Mouse (Mus musculus): ENCODE results near the gene Nme4. TPM values are rescaled to one million over a fixed set of nuclear protein-coding genes. Genes with fewer than 3 reads are reported as not detected.
"Not testable (repeated sequence)": the region's sequence is repeated elsewhere in the genome, so short reads cannot be mapped to it uniquely, and the experiment has no call there.

Nme4 gene
- polyA plus RNA-seq, 1 experiment from 2014 or later = 120 TPM

DNA sequence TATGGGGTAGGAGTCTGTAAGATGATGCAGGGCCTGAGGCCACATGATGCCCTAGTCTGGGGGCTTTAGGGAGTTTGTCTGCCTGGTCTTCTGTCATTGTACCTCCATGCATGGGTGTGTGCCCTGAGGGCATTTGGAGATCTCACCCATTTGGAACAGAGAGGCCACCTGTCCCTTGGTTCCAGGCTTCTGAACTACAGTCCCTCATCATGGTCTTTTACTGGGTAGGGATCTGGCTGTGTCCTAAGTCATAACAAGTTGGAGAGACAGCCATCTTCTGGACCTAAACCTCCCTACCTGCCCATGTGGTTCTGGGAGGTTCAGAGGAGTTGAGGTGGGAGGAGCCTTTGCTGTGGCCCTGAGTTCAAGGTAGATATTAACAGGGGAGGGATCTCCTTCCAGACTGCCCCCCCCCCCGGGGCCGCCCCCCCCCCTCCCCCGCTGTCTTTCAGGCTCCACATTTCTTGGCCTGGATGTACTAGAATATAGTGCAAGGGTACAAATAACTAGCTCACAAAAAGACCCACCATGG, 20.6 kb upstream of the Nme4 start:
- no peak overlapping the region for H3K4me2 ChIP-seq
- WGBS = 44% methylated on average over 3 of the region's 3 CpGs
- H3K4me3 ChIP-seq (ENCODE audit: low read depth, low read length) = no peak overlapping the region
- no peak overlapping the region for H3K9ac ChIP-seq (ENCODE audit: low read depth, low read length)
- no peak overlapping the region for H3K27ac ChIP-seq (ENCODE audit: low read depth, low read length)
- H3K4me1 ChIP-seq (replicated peaks; ENCODE audit: control insufficient read depth, insufficient read depth, low read length) = peaks cover 13% of the 10 kb centered on the region; the same call in 1 of the 2 replicates
- no peaks in the 10 kb centered on the region for H3K36me3 ChIP-seq (ENCODE audit: control insufficient read depth, insufficient read depth, low read length)
- H3K27me3 ChIP-seq (replicated peaks; ENCODE audit: control insufficient read depth, insufficient read depth, low read length) = peaks cover 64% of the 10 kb centered on the region
- H3K9me3 ChIP-seq (ENCODE audit: control insufficient read depth, low read length) = no peaks in the 10 kb centered on the region
- ATAC-seq (replicated peaks; ENCODE audit: low FRiP score) (no peak), DNase-seq (ENCODE audit: low spot score) (no peak)

DNA sequence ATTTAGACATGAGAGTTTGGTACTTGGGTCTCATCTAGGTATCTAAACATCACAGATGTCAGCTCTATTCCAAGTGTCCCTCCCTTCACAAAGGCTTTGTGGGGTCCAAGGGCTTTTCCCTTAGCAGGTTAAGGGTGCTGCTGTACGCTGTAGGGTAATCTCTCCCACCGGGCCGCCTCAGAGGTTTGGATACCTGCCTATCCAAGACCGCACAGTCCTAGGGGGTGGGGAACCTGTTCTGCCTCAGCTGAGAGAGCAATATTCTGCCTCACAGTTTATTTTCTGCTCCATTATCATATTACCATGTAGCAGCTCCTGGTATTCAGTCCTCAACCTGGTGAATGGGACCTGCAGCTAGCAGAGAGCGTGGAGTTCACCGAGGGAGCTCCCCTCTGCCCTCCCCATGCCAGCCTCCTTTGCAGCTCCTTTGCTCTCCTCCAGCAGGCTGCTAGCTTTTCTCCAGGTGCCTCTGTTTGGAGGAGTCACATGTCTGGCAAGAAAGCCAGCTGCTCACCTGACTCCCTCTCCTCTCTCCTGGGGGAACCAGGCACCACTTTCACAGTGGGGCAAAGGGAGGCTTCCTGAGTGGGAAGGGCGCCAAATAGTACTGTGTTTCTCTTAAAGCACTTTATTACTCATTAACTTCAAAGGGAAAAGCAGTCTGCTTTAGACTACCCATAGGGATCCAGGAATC, 19.9 kb upstream of the Nme4 start:
- Histone ChIP-seq H3K4me1 (replicated peaks; ENCODE audit: control insufficient read depth, insufficient read depth, low read length) (peaks cover 15% of the 10 kb centered on the region; the same call in 1 of the 2 replicates), H3K4me3 (ENCODE audit: low read depth, low read length) (no peak overlapping the region), H3K9me3 (ENCODE audit: control insufficient read depth, low read length) (no peaks in the 10 kb centered on the region), H3K27me3 (replicated peaks; ENCODE audit: control insufficient read depth, insufficient read depth, low read length) (peaks cover 70% of the 10 kb centered on the region), H3K9ac (ENCODE audit: low read depth, low read length) (no peak overlapping the region), H3K4me2 (no peak overlapping the region), H3K27ac (ENCODE audit: low read depth, low read length) (no peak overlapping the region), H3K36me3 (ENCODE audit: control insufficient read depth, insufficient read depth, low read length) (no peaks in the 10 kb centered on the region)
- DNase-seq (ENCODE audit: low spot score) (no peak), ATAC-seq (replicated peaks; ENCODE audit: low FRiP score) (no peak)
- 80% methylated on average over 7 of the region's 7 CpGs for WGBS

DNA sequence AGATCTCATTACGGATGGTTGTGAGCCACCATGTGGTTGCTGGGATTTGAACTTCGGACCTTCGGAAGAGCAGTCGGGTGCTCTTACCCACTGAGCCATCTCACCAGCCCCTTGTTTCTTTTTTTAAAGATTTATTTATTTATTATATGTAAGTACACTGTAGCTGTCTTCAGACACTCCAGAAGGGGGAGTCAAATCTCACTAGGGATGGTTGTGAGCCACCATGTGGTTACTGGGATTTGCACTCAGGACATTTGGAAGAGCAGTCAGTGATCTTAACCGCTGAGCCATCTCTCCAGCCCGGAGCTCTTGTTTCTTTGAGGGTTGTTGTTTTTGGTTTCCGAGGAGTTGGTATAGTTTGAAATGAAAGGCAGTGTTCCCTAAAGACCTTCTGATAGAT, 19.1 kb upstream of the Nme4 start:
- not testable (repeated sequence) for H3K36me3 ChIP-seq (ENCODE audit: control insufficient read depth, insufficient read depth, low read length); H3K4me2 ChIP-seq; DNase-seq (ENCODE audit: low spot score); H3K9me3 ChIP-seq (ENCODE audit: control insufficient read depth, low read length); H3K9ac ChIP-seq (ENCODE audit: low read depth, low read length); ATAC-seq (replicated peaks; ENCODE audit: low FRiP score); H3K4me1 ChIP-seq (replicated peaks; ENCODE audit: control insufficient read depth, insufficient read depth, low read length); H3K4me3 ChIP-seq (ENCODE audit: low read depth, low read length); H3K27ac ChIP-seq (ENCODE audit: low read depth, low read length)
- WGBS = 63% methylated on average over 7 of the region's 7 CpGs
- H3K27me3 ChIP-seq (replicated peaks; ENCODE audit: control insufficient read depth, insufficient read depth, low read length) = peaks cover 73% of the 10 kb centered on the region

DNA sequence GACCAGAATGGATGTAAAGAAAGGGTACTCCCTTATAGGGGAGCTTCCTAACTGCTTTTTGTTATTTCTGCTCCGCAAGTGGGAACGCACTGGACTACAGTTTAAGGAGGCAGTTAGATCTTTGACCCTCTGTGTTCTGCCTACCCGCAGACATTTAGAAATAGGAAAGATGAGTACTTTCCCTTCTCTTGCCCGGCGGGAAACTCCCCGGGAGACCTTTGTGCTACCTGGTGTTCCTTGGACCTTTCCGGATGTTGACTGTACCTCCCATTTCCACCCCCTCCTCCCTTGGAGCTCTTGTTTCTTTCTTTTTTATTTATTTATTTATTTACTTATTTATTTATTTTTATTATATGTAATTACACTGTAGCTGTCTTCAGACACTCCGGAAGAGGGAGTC, 18.7 kb upstream of the Nme4 start:
- 12% methylated on average over 8 of the region's 8 CpGs for WGBS
- peak overlapping the region; percentile 71 for H3K9ac ChIP-seq (ENCODE audit: low read depth, low read length)

DNA sequence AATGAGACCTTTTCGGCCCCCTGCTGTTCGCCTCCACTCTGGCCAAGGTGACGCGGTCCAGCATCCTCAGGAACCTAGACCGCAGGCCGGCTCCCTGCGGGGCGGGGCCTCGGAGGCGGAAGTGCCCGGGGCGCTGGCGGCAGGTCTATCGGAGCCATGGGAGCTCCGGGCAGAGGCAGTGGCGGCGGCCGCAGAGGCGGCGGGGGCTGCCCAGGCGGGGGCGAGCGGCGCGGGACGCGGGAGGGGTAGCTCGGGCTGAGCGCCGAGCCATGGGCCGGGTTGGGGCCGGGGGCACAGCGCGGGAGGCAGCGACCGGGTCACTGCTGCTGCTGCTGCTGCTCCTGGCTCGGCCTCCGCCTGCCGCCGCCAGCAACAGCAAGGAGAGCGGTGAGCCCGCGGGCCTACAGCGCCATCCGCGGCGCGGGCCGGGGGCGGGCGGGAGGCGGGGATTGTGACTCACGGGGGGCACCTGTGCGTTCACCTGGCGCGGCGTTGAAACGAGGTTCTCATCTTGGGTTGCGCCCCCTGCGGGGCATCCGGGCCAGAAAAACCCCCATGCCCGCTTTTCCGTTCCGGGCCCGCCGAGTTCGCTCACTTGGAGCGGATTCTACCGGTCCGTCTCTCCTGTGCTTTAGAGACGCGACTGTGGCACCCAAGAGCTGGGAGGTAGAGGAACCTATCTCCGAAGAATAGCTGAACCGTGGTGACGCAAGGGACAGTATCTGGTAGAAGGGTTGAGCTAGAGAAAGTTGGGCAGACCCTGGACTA, 18.0 kb upstream of the Nme4 start, which contains the start of gene Tmem8:
Gene Tmem8 (plus strand): TSS at position 119 of the 768 bp plus-strand sequence.
- Histone ChIP-seq H3K4me3 (ENCODE audit: low read depth, low read length) (peak within 1 kb of the TSS; percentile 77), H3K36me3 (ENCODE audit: control insufficient read depth, insufficient read depth, low read length) (no peaks in the 10 kb centered on the region), H3K4me2 (peak within 1 kb of the TSS; percentile 95), H3K4me1 (replicated peaks; ENCODE audit: control insufficient read depth, insufficient read depth, low read length) (peaks cover 8% of the 10 kb centered on the region; the same call in 1 of the 2 replicates), H3K27me3 (replicated peaks; ENCODE audit: control insufficient read depth, insufficient read depth, low read length) (peaks cover 70% of the 10 kb centered on the region), H3K27ac (ENCODE audit: low read depth, low read length) (no peak within 1 kb of the TSS), H3K9me3 (ENCODE audit: control insufficient read depth, low read length) (no peaks in the 10 kb centered on the region), H3K9ac (ENCODE audit: low read depth, low read length) (peak within 1 kb of the TSS; percentile 71)
- WGBS = under 1% methylated on average over 74 of the region's 75 CpGs
- DNase-seq (ENCODE audit: low spot score) = peak; percentile 83
- peak; percentile 74 for ATAC-seq (replicated peaks; ENCODE audit: low FRiP score)

More for the DNA sequence above, 18.7 kb upstream of the Nme4 start:
- Histone ChIP-seq H3K27me3 (replicated peaks; ENCODE audit: control insufficient read depth, insufficient read depth, low read length) (peaks cover 73% of the 10 kb centered on the region), H3K4me2 (peak overlapping the region; percentile 95), H3K4me1 (replicated peaks; ENCODE audit: control insufficient read depth, insufficient read depth, low read length) (peaks cover 8% of the 10 kb centered on the region; the same call in 1 of the 2 replicates), H3K9me3 (ENCODE audit: control insufficient read depth, low read length) (no peaks in the 10 kb centered on the region), H3K27ac (ENCODE audit: low read depth, low read length) (no peak overlapping the region), H3K36me3 (ENCODE audit: control insufficient read depth, insufficient read depth, low read length) (no peaks in the 10 kb centered on the region), H3K4me3 (ENCODE audit: low read depth, low read length) (peak overlapping the region; percentile 77)
- ATAC-seq (replicated peaks; ENCODE audit: low FRiP score) = no peak
- no peak for DNase-seq (ENCODE audit: low spot score)

DNA sequence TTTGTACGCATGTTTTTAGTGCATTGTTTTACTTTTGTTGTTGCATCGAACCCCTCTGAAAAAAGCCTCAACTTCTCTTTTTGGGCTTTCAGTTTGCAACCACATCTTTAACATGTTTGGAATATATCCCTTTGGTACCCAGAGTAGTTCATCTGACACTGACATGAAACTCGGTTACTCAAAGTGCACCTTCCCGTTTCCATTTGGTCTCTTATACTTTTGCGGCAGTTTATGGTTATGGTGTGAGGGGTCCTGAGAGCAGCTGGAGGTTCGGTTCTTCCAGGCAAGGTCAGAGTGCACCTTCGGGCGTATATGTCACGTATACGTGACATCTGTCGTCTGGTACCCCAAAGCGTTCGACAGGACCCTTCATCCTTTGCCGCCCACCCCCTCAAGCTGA, 17.3 kb upstream of the Nme4 start:
- Histone ChIP-seq H3K4me3 (ENCODE audit: low read depth, low read length) (peak overlapping the region; percentile 77), H3K9me3 (ENCODE audit: control insufficient read depth, low read length) (no peaks in the 10 kb centered on the region), H3K27ac (ENCODE audit: low read depth, low read length) (no peak overlapping the region), H3K4me2 (peak overlapping the region; percentile 95), H3K4me1 (replicated peaks; ENCODE audit: control insufficient read depth, insufficient read depth, low read length) (peaks cover 6% of the 10 kb centered on the region; the same call in 1 of the 2 replicates), H3K36me3 (ENCODE audit: control insufficient read depth, insufficient read depth, low read length) (no peaks in the 10 kb centered on the region), H3K27me3 (replicated peaks; ENCODE audit: control insufficient read depth, insufficient read depth, low read length) (peaks cover 67% of the 10 kb centered on the region), H3K9ac (ENCODE audit: low read depth, low read length) (peak overlapping the region; percentile 71)
- DNase-seq (ENCODE audit: low spot score) (no peak), ATAC-seq (replicated peaks; ENCODE audit: low FRiP score) (no peak)
- WGBS = 18% methylated on average over 14 of the region's 14 CpGs

DNA sequence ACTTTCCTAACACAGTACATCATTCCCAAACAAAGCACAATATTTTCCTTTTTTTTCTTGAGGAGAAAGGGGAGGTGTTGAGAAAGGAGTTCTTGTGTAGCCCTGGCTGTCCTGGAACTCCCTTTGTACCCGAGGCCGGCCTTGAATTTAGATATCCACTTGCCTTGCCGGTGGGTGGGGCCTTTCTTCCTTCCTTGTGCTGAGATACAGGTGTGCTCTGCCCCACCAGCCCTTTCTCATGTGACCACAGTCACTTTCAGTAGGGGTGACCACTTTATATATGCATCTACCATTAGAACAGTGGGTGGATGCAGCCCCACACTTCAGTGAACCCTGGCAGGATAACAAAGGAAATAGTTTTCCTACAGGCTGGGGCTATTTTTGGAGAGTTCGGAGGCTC, 16.3 kb upstream of the Nme4 start:
- no peak overlapping the region for H3K4me2 ChIP-seq
- no peaks in the 10 kb centered on the region for H3K36me3 ChIP-seq (ENCODE audit: control insufficient read depth, insufficient read depth, low read length)
- WGBS = 42% methylated on average over 4 of the region's 4 CpGs
- DNase-seq (ENCODE audit: low spot score) (no peak), ATAC-seq (replicated peaks; ENCODE audit: low FRiP score) (no peak)
- no peak overlapping the region for H3K9ac ChIP-seq (ENCODE audit: low read depth, low read length)
- peaks cover 60% of the 10 kb centered on the region for H3K27me3 ChIP-seq (replicated peaks; ENCODE audit: control insufficient read depth, insufficient read depth, low read length)
- peaks cover 6% of the 10 kb centered on the region; the same call in 1 of the 2 replicates for H3K4me1 ChIP-seq (replicated peaks; ENCODE audit: control insufficient read depth, insufficient read depth, low read length)
- no peak overlapping the region for H3K4me3 ChIP-seq (ENCODE audit: low read depth, low read length)
- H3K9me3 ChIP-seq (ENCODE audit: control insufficient read depth, low read length) = no peaks in the 10 kb centered on the region
- no peak overlapping the region for H3K27ac ChIP-seq (ENCODE audit: low read depth, low read length)

DNA sequence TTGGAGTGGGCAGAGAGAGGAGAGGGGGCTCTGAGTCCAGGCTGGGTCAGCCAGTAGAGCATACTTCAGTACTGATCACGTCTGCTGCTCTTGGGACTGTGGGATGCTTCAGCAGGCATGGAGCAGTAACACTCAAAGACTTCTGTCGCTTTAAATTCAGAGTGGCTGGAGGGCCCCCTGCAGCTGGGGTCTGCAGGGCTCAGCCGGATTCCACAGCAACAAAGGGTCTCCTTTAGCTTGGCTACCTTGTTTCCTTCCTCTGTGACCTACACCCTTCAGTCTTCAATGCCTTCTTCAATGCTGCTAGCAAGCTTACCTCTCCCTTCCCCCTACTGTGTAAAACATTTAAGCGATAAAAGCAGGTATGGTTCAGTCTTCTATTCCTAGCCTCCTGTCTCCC, 15.6 kb upstream of the Nme4 start:
- no peak overlapping the region for H3K9ac ChIP-seq (ENCODE audit: low read depth, low read length)
- ATAC-seq (replicated peaks; ENCODE audit: low FRiP score) (no peak), DNase-seq (ENCODE audit: low spot score) (no peak)
- H3K4me1 ChIP-seq (replicated peaks; ENCODE audit: control insufficient read depth, insufficient read depth, low read length) = peaks cover 6% of the 10 kb centered on the region; the same call in 1 of the 2 replicates
- peaks cover 54% of the 10 kb centered on the region for H3K27me3 ChIP-seq (replicated peaks; ENCODE audit: control insufficient read depth, insufficient read depth, low read length)
- H3K9me3 ChIP-seq (ENCODE audit: control insufficient read depth, low read length) = no peaks in the 10 kb centered on the region
- H3K27ac ChIP-seq (ENCODE audit: low read depth, low read length) = no peak overlapping the region
- 10% methylated on average over 4 of the region's 4 CpGs for WGBS
- H3K4me2 ChIP-seq = no peak overlapping the region
- H3K36me3 ChIP-seq (ENCODE audit: control insufficient read depth, insufficient read depth, low read length) = no peaks in the 10 kb centered on the region
- H3K4me3 ChIP-seq (ENCODE audit: low read depth, low read length) = no peak overlapping the region

Data from liver, embryonic 11.5 days (tissue).